Mouse (Mus musculus): ENCODE data around the gene Zbtb40.
A peak's percentile ranks its signal among the peaks of the same experiment; 100 is the strongest.

Gene Zbtb40

GRCm38 (mm10) chr4:136977244-136977643 is 71.4 kb downstream of the Zbtb40 start:
- DNase-seq (ENCODE audit: low spot score in 2 of 2) = no peak

- DNase-seq (ENCODE audit: low spot score in 2 of 2) = peak in 1 of 2 experiments; percentile 16
These were observed 77.7 kb downstream of the Zbtb40 start for GRCm38 (mm10) chr4:136970939-136971338.

GRCm38 (mm10) chr4:136969503-136970276 is 78.9 kb downstream of the Zbtb40 start:
- no peak for DNase-seq (ENCODE audit: low spot score in 2 of 2)

- DNase-seq (ENCODE audit: low spot score in 2 of 2) = no peak
These were observed 79.5 kb downstream of the Zbtb40 start for GRCm38 (mm10) chr4:136969096-136969495.

- no peak for DNase-seq (ENCODE audit: low spot score in 2 of 2)
These were observed 81.1 kb downstream of the Zbtb40 start for GRCm38 (mm10) chr4:136967511-136967910.

GRCm38 (mm10) chr4:136966493-136967390 is 81.9 kb downstream of the Zbtb40 start:
- no peak for DNase-seq (ENCODE audit: low spot score in 2 of 2)

- no peak for DNase-seq (ENCODE audit: low spot score in 2 of 2)
These were observed 83.6 kb downstream of the Zbtb40 start for GRCm38 (mm10) chr4:136964990-136965421.

GRCm38 (mm10) chr4:136962447-136962846 is 86.2 kb downstream of the Zbtb40 start:
- no peak for DNase-seq (ENCODE audit: low spot score in 2 of 2)

GRCm38 (mm10) chr4:136961642-136962285 is 86.8 kb downstream of the Zbtb40 start:
- no peak for DNase-seq (ENCODE audit: low spot score in 2 of 2)

- no peak for DNase-seq (ENCODE audit: low spot score in 2 of 2)
These were observed 88.0 kb downstream of the Zbtb40 start for GRCm38 (mm10) chr4:136960581-136960980.

GRCm38 (mm10) chr4:136960068-136960467 is 88.5 kb downstream of the Zbtb40 start:
- DNase-seq (ENCODE audit: low spot score in 2 of 2) = no peak

- no peak for DNase-seq (ENCODE audit: low spot score in 2 of 2)
These were observed 91.7 kb downstream of the Zbtb40 start, which contains the start of gene Epha8 for GRCm38 (mm10) chr4:136956751-136957446. Gene Epha8 (minus strand): TSS chr4:136956816.

GRCm38 (mm10) chr4:136954562-136954961 is 94.0 kb downstream of the Zbtb40 start:
- no peak for DNase-seq (ENCODE audit: low spot score in 2 of 2)

- DNase-seq (ENCODE audit: low spot score in 2 of 2) = no peak
These were observed 99.2 kb downstream of the Zbtb40 start for GRCm38 (mm10) chr4:136949266-136949989.

GRCm38 (mm10) chr4:136945397-136945796 is 103.2 kb downstream of the Zbtb40 start:
- no peak for DNase-seq (ENCODE audit: low spot score in 2 of 2)

GRCm38 (mm10) chr4:136944558-136945350 is 103.8 kb downstream of the Zbtb40 start:
- DNase-seq (ENCODE audit: low spot score in 2 of 2) = no peak

- DNase-seq (ENCODE audit: low spot score in 2 of 2) = no peak
These were observed 105.4 kb downstream of the Zbtb40 start for GRCm38 (mm10) chr4:136943175-136943574.

- no peak for DNase-seq (ENCODE audit: low spot score in 2 of 2)
These were observed 105.8 kb downstream of the Zbtb40 start for GRCm38 (mm10) chr4:136942761-136943160.

- no peak for DNase-seq (ENCODE audit: low spot score in 2 of 2)
These were observed 110.7 kb downstream of the Zbtb40 start for GRCm38 (mm10) chr4:136937935-136938334.

- DNase-seq (ENCODE audit: low spot score in 2 of 2) = no peak
These were observed 111.3 kb downstream of the Zbtb40 start for GRCm38 (mm10) chr4:136937344-136937743.

Measured in spleen, postnatal 14 days (tissue).